Mouse (Mus musculus) midbrain, embryonic 15.5 days (tissue): ENCODE data around the gene Vasn. TPM values are rescaled to one million over a fixed set of nuclear protein-coding genes. Genes with fewer than 3 reads are reported as not detected.
A peak's percentile ranks its signal among the peaks of the same experiment; 100 is the strongest.

ENCODE experiments used
- ATAC-seq: fragments of 200-750 bp; cut with Nextera tagmentation; replicated peaks from 2 replicates; pipeline ENCODE4 v1.8.0; 2017; ENCODE audit warnings: moderate TSS enrichment
- H3K27ac ChIP-seq: fragments of 300-500 bp; sonication (generic); 2 replicates; pipeline ENCODE4 v1.5.1; 2015; ENCODE audit warnings: mild to moderate bottlenecking, inconsistent platforms
- H3K27me3 ChIP-seq: fragments of 300-500 bp; sonication (generic); replicated peaks from 2 replicates; pipeline ENCODE4 v1.6.1; 2015; ENCODE audit warnings: inconsistent platforms
- H3K36me3 ChIP-seq: fragments of 300-500 bp; sonication (generic); replicated peaks from 2 replicates; pipeline ENCODE4 v1.6.1; 2015; ENCODE audit warnings: inconsistent platforms
- H3K4me1 ChIP-seq: fragments of 300-500 bp; sonication (generic); 2 replicates; pipeline ENCODE4 v1.6.1; 2015; ENCODE audit warnings: inconsistent platforms
- H3K4me2 ChIP-seq: fragments of 300-500 bp; sonication (generic); 2 replicates; pipeline ENCODE4 v1.6.1; 2015; ENCODE audit warnings: inconsistent platforms, mild to moderate bottlenecking, moderate library complexity
- H3K4me3 ChIP-seq: fragments of 300-500 bp; sonication (generic); 2 replicates; pipeline ENCODE4 v1.5.1; 2015; ENCODE audit warnings: mild to moderate bottlenecking, inconsistent platforms
- H3K9ac ChIP-seq: fragments of 300-500 bp; sonication (generic); 2 replicates; pipeline ENCODE4 v1.6.1; 2015; ENCODE audit warnings: mild to moderate bottlenecking, inconsistent platforms
- H3K9me3 ChIP-seq: fragments of 300-500 bp; sonication (generic); 2 replicates; pipeline ENCODE4 v1.6.1; 2016; ENCODE audit warnings: inconsistent platforms
- WGBS: fragments of 180-500 bp; shearing (Covaris S2); methylation state at CpG from one replicate; pipeline ENCODE4 v1.1.7; 2015; ENCODE audit warnings: mixed read lengths; 5-methylcytosine and 5-hydroxymethylcytosine counted together
- polyA plus RNA-seq: library from polyadenylated mRNA; unstranded; fragments of >200 nt; fragmentation: Nextera tagmentation; extraction: Ambion mirVana; gene quantifications from 2 replicates; pipeline ENCODE4 v1.2.1, GENCODE M21; 2015

The Vasn gene
- polyA plus RNA-seq: 5.2 and 5.8 TPM in 2 replicates

- H3K9me3 ChIP-seq: no peaks in the 10 kb centered on the region
- 4% methylated on average over 22 of the region's 22 CpGs for WGBS
- peak within 1 kb of the TSS; percentile 61 for H3K4me2 ChIP-seq
- peak within 1 kb of the TSS; percentile 27; the same call in 1 of the 2 replicates for H3K9ac ChIP-seq
- H3K36me3 ChIP-seq: no peaks in the 10 kb centered on the region; the same call in 1 of the 2 replicates
- H3K27me3 ChIP-seq: no peaks in the 10 kb centered on the region
- no peak within 1 kb of the TSS for H3K27ac ChIP-seq
- peak within 1 kb of the TSS; percentile 43 for H3K4me3 ChIP-seq
- ATAC-seq: peak; percentile 91
- H3K4me1 ChIP-seq: peaks cover 28% of the 10 kb centered on the region
These were observed at the start of gene Vasn, which contains the start of gene Dnaja3 for GRCm38 (mm10) chr16:4639831-4640237. TSS of gene Vasn (plus strand) at chr16:4639941. TSS of gene Dnaja3 (plus strand) at chr16:4639989.

GRCm38 (mm10) chr16:4590236-4590635 is 49.5 kb upstream of the Vasn start:
- Histone ChIP-seq H3K4me2 (no peak overlapping the region), H3K4me3 (no peak overlapping the region), H3K36me3 (no peaks in the 10 kb centered on the region), H3K27ac (no peak overlapping the region), H3K4me1 (peaks cover 33% of the 10 kb centered on the region), H3K9me3 (no peaks in the 10 kb centered on the region), H3K9ac (no peak overlapping the region), H3K27me3 (no peaks in the 10 kb centered on the region)
- ATAC-seq: no peak
- WGBS: 96% methylated on average over 9 of the region's 9 CpGs

GRCm38 (mm10) chr16:4592909-4593875 is 46.5 kb upstream of the Vasn start:
- ATAC-seq: no peak
- no peaks in the 10 kb centered on the region for H3K9me3 ChIP-seq
- 11% methylated on average over 32 of the region's 32 CpGs for WGBS
- H3K4me1 ChIP-seq: peaks cover 49% of the 10 kb centered on the region
- no peaks in the 10 kb centered on the region for H3K27me3 ChIP-seq
- no peaks in the 10 kb centered on the region for H3K36me3 ChIP-seq
- H3K4me2 ChIP-seq: peak overlapping the region; percentile 91
- H3K4me3 ChIP-seq: peak overlapping the region; percentile 88
- H3K27ac ChIP-seq: peak overlapping the region; percentile 93
- H3K9ac ChIP-seq: peak overlapping the region; percentile 88

- peak within 1 kb of the TSS; percentile 88 for H3K9ac ChIP-seq
- H3K9me3 ChIP-seq: no peaks in the 10 kb centered on the region
- H3K27ac ChIP-seq: peak within 1 kb of the TSS; percentile 93
- no peaks in the 10 kb centered on the region for H3K27me3 ChIP-seq
- peak within 1 kb of the TSS; percentile 88 for H3K4me3 ChIP-seq
- peak; percentile 83 for ATAC-seq
- 0% methylated on average over 24 of the region's 74 CpGs for WGBS
- no peaks in the 10 kb centered on the region for H3K36me3 ChIP-seq
- H3K4me2 ChIP-seq: peak within 1 kb of the TSS; percentile 91
- H3K4me1 ChIP-seq: peaks cover 59% of the 10 kb centered on the region
These were observed 45.5 kb upstream of the Vasn start, which contains the start of gene Glis2 for GRCm38 (mm10) chr16:4593971-4594813. TSS of gene Glis2 (plus strand) at chr16:4594713.

GRCm38 (mm10) chr16:4594814-4595526 is 44.8 kb upstream of the Vasn start:
- peaks cover 60% of the 10 kb centered on the region for H3K4me1 ChIP-seq
- peak overlapping the region; percentile 91 for H3K4me2 ChIP-seq
- H3K9me3 ChIP-seq: no peaks in the 10 kb centered on the region
- H3K27me3 ChIP-seq: no peaks in the 10 kb centered on the region
- peak; percentile 55 for ATAC-seq
- peak overlapping the region; percentile 88 for H3K9ac ChIP-seq
- under 1% methylated on average over 51 of the region's 52 CpGs for WGBS
- peak overlapping the region; percentile 93 for H3K27ac ChIP-seq
- H3K36me3 ChIP-seq: no peaks in the 10 kb centered on the region
- peak overlapping the region; percentile 88 for H3K4me3 ChIP-seq

GRCm38 (mm10) chr16:4595527-4595963 is 44.2 kb upstream of the Vasn start:
- Histone ChIP-seq H3K4me2 (peak overlapping the region; percentile 91), H3K36me3 (no peaks in the 10 kb centered on the region), H3K9me3 (no peaks in the 10 kb centered on the region), H3K4me1 (peaks cover 66% of the 10 kb centered on the region), H3K9ac (peak overlapping the region; percentile 88), H3K27me3 (no peaks in the 10 kb centered on the region), H3K27ac (peak overlapping the region; percentile 93), H3K4me3 (peak overlapping the region; percentile 88)
- peak; percentile 18 for ATAC-seq
- 1% methylated on average over 5 of the region's 5 CpGs for WGBS

GRCm38 (mm10) chr16:4596141-4596728 is 43.5 kb upstream of the Vasn start:
- no peak for ATAC-seq

GRCm38 (mm10) chr16:4596836-4597235 is 42.9 kb upstream of the Vasn start:
- H3K9ac ChIP-seq: no peak overlapping the region
- peaks cover 68% of the 10 kb centered on the region for H3K4me1 ChIP-seq
- no peak for ATAC-seq
- 0 out of 2 replicates have a peak overlapping the region, but pooled peaks have one; percentile 6 for H3K27ac ChIP-seq
- H3K36me3 ChIP-seq: no peaks in the 10 kb centered on the region
- H3K9me3 ChIP-seq: no peaks in the 10 kb centered on the region
- peak overlapping the region; percentile 88; the same call in 1 of the 2 replicates for H3K4me3 ChIP-seq
- no peaks in the 10 kb centered on the region for H3K27me3 ChIP-seq
- WGBS: 32% methylated on average over 2 of the region's 2 CpGs
- peak overlapping the region; percentile 91 for H3K4me2 ChIP-seq

More at GRCm38 (mm10) chr16:4596141-4596728, 43.5 kb upstream of the Vasn start:
- H3K36me3 ChIP-seq: no peaks in the 10 kb centered on the region
- no peaks in the 10 kb centered on the region for H3K9me3 ChIP-seq
- H3K4me1 ChIP-seq: peaks cover 70% of the 10 kb centered on the region
- H3K27ac ChIP-seq: peak overlapping the region; percentile 93
- H3K9ac ChIP-seq: peak overlapping the region; percentile 88
- no peaks in the 10 kb centered on the region for H3K27me3 ChIP-seq
- H3K4me3 ChIP-seq: peak overlapping the region; percentile 88
- H3K4me2 ChIP-seq: peak overlapping the region; percentile 91
- 9% methylated on average over 3 of the region's 3 CpGs for WGBS

- Histone ChIP-seq H3K27me3 (no peaks in the 10 kb centered on the region), H3K27ac (no peak overlapping the region), H3K4me2 (peak overlapping the region; percentile 91), H3K9me3 (no peaks in the 10 kb centered on the region), H3K36me3 (no peaks in the 10 kb centered on the region), H3K4me1 (peaks cover 72% of the 10 kb centered on the region), H3K4me3 (0 out of 2 replicates have a peak overlapping the region, but pooled peaks have one; percentile 88), H3K9ac (no peak overlapping the region)
- ATAC-seq: no peak
- 65% methylated on average over 7 of the region's 7 CpGs for WGBS
These were observed 42.4 kb upstream of the Vasn start for GRCm38 (mm10) chr16:4597296-4597695.

- no peak overlapping the region; the same call in 1 of the 2 replicates for H3K4me2 ChIP-seq
- ATAC-seq: no peak
- no peak overlapping the region for H3K4me3 ChIP-seq
- 69% methylated on average over 5 of the region's 5 CpGs for WGBS
- H3K27ac ChIP-seq: 0 out of 2 replicates have a peak overlapping the region, but pooled peaks have one; percentile 25
- H3K4me1 ChIP-seq: peaks cover 72% of the 10 kb centered on the region
- H3K9ac ChIP-seq: no peak overlapping the region
- H3K36me3 ChIP-seq: no peaks in the 10 kb centered on the region
- H3K9me3 ChIP-seq: no peaks in the 10 kb centered on the region
- no peaks in the 10 kb centered on the region for H3K27me3 ChIP-seq
These were observed 41.7 kb upstream of the Vasn start for GRCm38 (mm10) chr16:4598041-4598440.
